Mouse (Mus musculus) intestine, embryonic 16.5 days (tissue): Measurements from ENCODE around the gene Itih1. TPM values are rescaled to one million over a fixed set of nuclear protein-coding genes. Genes with fewer than 3 reads are reported as not detected.

Experiments
- ATAC-seq: fragments of 200-750 bp; cut with Nextera tagmentation; 2 replicates; pipeline ENCODE4 v1.8.0; 2017; ENCODE audit warnings: moderate TSS enrichment, moderate library complexity
- H3K27ac ChIP-seq: fragments of 300-500 bp; sonication (generic); 2 replicates; pipeline ENCODE4 v1.5.1; 2014; ENCODE audit warnings: mild to moderate bottlenecking, low read length
- H3K27me3 ChIP-seq: fragments of 300-500 bp; sonication (generic); replicated peaks from 2 replicates; pipeline ENCODE4 v1.6.1; 2014; ENCODE audit warnings: low read length, control low read depth, mixed read lengths; ENCODE audit not compliant: control insufficient read depth, insufficient read depth
- H3K36me3 ChIP-seq: fragments of 300-500 bp; sonication (generic); 2 replicates; pipeline ENCODE4 v1.6.1; 2014; ENCODE audit warnings: low read length, control low read depth; ENCODE audit not compliant: control insufficient read depth, insufficient read depth
- H3K4me1 ChIP-seq: fragments of 300-500 bp; sonication (generic); 2 replicates; pipeline ENCODE4 v1.6.1; 2014; ENCODE audit warnings: low read length, control low read depth, mixed read lengths; ENCODE audit not compliant: control insufficient read depth, insufficient read depth
- H3K4me2 ChIP-seq: fragments of 300-500 bp; sonication (generic); 2 replicates; pipeline ENCODE4 v1.6.1; 2014; ENCODE audit warnings: low read depth, low read length, control low read depth
- H3K4me3 ChIP-seq: fragments of 300-500 bp; sonication (generic); 2 replicates; pipeline ENCODE4 v1.5.1; 2014; ENCODE audit warnings: mild to moderate bottlenecking, low read length
- H3K9ac ChIP-seq: fragments of 300-500 bp; sonication (generic); 2 replicates; pipeline ENCODE4 v1.6.1; 2014; ENCODE audit warnings: low read depth, low read length
- H3K9me3 ChIP-seq: fragments of 300-500 bp; sonication (generic); 2 replicates; pipeline ENCODE4 v1.6.1; 2016; ENCODE audit warnings: low read length, control low read depth; ENCODE audit not compliant: control insufficient read depth
- WGBS: fragments of 180-500 bp; shearing (Covaris S2); extraction: QIAGEN DNeasy Blood & Tissue Kit; methylation state at CpG from one replicate; pipeline ENCODE4 v1.1.7; 2014; 5-methylcytosine and 5-hydroxymethylcytosine counted together
- polyA plus RNA-seq: library from polyadenylated mRNA; unstranded; fragments of >200 nt; fragmentation: Nextera tagmentation; extraction: Ambion mirVana; gene quantifications from 2 replicates; pipeline ENCODE4 v1.2.1, GENCODE M21; 2015

Itih1 gene
- polyA plus RNA-seq, 1 experiment from 2014 or later: 1.1 TPM

GRCm38 (mm10) chr14:30943860-30944674 lies 978 bp upstream of the Itih1 start:
- no peak overlapping the region for H3K4me2 ChIP-seq
- H3K36me3 ChIP-seq: no peaks in the 10 kb centered on the region
- 0 out of 2 replicates have a peak, but pooled peaks have one; percentile 21 for ATAC-seq
- no peaks in the 10 kb centered on the region for H3K9me3 ChIP-seq
- no peaks in the 10 kb centered on the region for H3K4me1 ChIP-seq
- WGBS: 63% methylated on average over 11 of the region's 11 CpGs
- no peak overlapping the region for H3K4me3 ChIP-seq
- no peaks in the 10 kb centered on the region for H3K27me3 ChIP-seq
- H3K9ac ChIP-seq: no peak overlapping the region
- H3K27ac ChIP-seq: no peak overlapping the region

DNA sequence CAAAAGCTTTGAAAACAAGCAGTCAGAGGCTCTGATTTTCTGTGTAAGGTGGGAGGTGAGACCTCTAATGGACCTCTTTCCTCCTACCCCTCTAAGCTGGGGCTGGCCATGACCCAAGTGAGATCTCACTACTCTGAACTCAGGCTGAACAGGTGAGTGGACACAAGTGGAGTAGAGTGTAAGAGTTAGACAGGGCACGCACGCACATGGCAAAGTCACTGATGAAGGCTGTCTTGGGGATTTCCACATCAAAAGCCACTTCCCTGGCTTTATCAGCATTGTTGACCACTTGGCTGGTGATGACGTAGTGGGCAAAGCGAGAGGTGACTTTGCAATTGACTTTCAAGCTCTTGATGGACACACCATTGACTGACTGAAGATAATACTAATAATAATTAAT lies 835 bp downstream of the Itih1 start:
- Histone ChIP-seq H3K4me3 (no peak overlapping the region), H3K27ac (no peak overlapping the region), H3K9ac (no peak overlapping the region), H3K4me2 (no peak overlapping the region), H3K9me3 (no peaks in the 10 kb centered on the region), H3K4me1 (no peaks in the 10 kb centered on the region), H3K36me3 (no peaks in the 10 kb centered on the region), H3K27me3 (no peaks in the 10 kb centered on the region)
- ATAC-seq: no peak
- 92% methylated on average over 4 of the region's 4 CpGs for WGBS

DNA sequence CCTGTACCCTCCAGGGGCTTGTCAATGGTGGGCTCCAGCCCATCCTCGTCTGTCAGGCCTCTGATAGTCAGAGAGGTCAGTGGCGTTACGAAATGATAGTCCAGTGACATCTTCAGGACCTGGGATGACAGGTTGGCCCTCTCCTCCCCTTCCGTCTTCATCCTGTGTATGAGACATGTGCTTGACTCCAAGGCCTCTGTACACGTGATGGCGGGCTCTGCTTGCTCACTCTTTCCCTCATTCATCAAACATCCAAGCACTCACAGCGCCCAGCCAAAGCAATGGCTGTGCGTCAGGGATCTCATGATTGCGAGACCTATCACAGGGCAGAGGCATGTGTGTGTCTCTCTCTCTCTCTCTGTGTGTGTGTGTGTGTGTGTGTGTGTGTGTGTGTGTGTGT lies 9.7 kb downstream of the Itih1 start:
- Histone ChIP-seq H3K4me3 (no peak overlapping the region), H3K27me3 (no peaks in the 10 kb centered on the region), H3K9ac (no peak overlapping the region), H3K4me2 (no peak overlapping the region), H3K36me3 (no peaks in the 10 kb centered on the region), H3K4me1 (no peaks in the 10 kb centered on the region), H3K27ac (no peak overlapping the region), H3K9me3 (no peaks in the 10 kb centered on the region)
- 82% methylated on average over 9 of the region's 9 CpGs for WGBS
- no peak for ATAC-seq

- 80% methylated on average over 4 of the region's 4 CpGs for WGBS
These were observed 12.7 kb downstream of the Itih1 start for GRCm38 (mm10) chr14:30930386-30930785.

DNA sequence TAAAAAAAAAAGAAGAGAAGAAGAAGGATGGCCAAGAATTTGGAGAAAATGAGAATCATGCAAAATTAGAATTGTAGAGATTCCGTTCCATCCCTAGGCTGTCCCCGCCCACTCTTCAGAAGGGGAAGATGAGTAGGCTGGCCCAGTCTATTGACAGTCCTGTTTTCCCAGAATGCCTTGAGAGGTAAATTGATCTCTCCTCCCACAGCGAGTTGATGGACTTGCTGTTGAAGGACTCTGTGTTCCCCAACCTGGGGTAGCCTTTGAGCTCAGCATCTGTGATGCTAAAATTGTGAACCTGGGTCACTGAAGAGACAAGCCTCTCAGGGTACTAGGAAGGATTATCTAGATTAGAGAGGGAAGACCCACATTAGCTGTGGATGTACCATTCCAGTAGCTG lies 17.6 kb downstream of the Itih1 start:
- H3K4me1 ChIP-seq: no peaks in the 10 kb centered on the region
- no peak overlapping the region for H3K4me2 ChIP-seq
- no peak overlapping the region for H3K27ac ChIP-seq
- no peak for ATAC-seq
- no peak overlapping the region for H3K9ac ChIP-seq
- H3K4me3 ChIP-seq: no peak overlapping the region
- WGBS: 88% methylated on average over 3 of the region's 3 CpGs
- no peaks in the 10 kb centered on the region for H3K27me3 ChIP-seq
- no peaks in the 10 kb centered on the region for H3K36me3 ChIP-seq
- no peaks in the 10 kb centered on the region for H3K9me3 ChIP-seq

More at GRCm38 (mm10) chr14:30930386-30930785, 12.7 kb downstream of the Itih1 start:
- no peak for ATAC-seq
- Histone ChIP-seq H3K4me2 (no peak overlapping the region), H3K27ac (no peak overlapping the region), H3K27me3 (no peaks in the 10 kb centered on the region), H3K9ac (no peak overlapping the region), H3K4me3 (no peak overlapping the region), H3K4me1 (no peaks in the 10 kb centered on the region), H3K36me3 (no peaks in the 10 kb centered on the region), H3K9me3 (no peaks in the 10 kb centered on the region)

- H3K4me3 ChIP-seq: no peak within 1 kb of the TSS
- H3K9ac ChIP-seq: no peak within 1 kb of the TSS
- H3K27ac ChIP-seq: no peak within 1 kb of the TSS
- no peaks in the 10 kb centered on the region for H3K4me1 ChIP-seq
- WGBS: 54% methylated on average over 6 of the region's 6 CpGs
- no peaks in the 10 kb centered on the region for H3K27me3 ChIP-seq
- no peak within 1 kb of the TSS for H3K4me2 ChIP-seq
- no peak for ATAC-seq
- no peaks in the 10 kb centered on the region for H3K9me3 ChIP-seq
- H3K36me3 ChIP-seq: no peaks in the 10 kb centered on the region
These were observed 19.5 kb downstream of the Itih1 start, which contains the start of gene Itih3 for GRCm38 (mm10) chr14:30923375-30924105. Itih3 (minus strand) TSS chr14:30923760.

GRCm38 (mm10) chr14:30922053-30922670 lies 20.9 kb downstream of the Itih1 start:
- Histone ChIP-seq H3K27me3 (no peaks in the 10 kb centered on the region), H3K4me2 (no peak overlapping the region), H3K9me3 (no peaks in the 10 kb centered on the region), H3K4me3 (no peak overlapping the region), H3K36me3 (no peaks in the 10 kb centered on the region), H3K4me1 (no peaks in the 10 kb centered on the region), H3K9ac (no peak overlapping the region), H3K27ac (no peak overlapping the region)
- ATAC-seq: no peak
- WGBS: 76% methylated on average over 5 of the region's 8 CpGs

DNA sequence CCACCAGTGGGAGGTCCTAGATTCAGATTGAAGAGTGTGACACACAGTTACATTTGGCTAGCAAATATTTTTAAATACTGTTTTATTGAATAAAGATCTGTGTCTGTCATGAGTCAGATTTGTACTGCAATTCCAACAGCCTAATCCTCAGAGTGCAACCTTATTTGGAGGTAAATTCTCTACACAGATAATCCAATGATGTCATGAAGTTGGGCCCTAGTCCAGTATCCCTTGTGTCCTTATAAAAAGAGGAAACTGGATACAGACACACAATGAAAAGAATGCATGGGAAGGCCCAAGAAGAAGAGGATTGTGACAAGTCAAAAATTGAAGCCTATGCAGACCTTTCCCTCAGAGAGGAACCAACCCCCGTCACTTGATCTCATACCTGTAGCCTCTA lies 26.6 kb downstream of the Itih1 start:
- 68% methylated on average over 1 of the region's 1 CpGs for WGBS
- Histone ChIP-seq H3K9me3 (no peaks in the 10 kb centered on the region), H3K4me3 (no peak overlapping the region), H3K4me2 (no peak overlapping the region), H3K9ac (no peak overlapping the region), H3K27me3 (no peaks in the 10 kb centered on the region), H3K36me3 (no peaks in the 10 kb centered on the region), H3K4me1 (no peaks in the 10 kb centered on the region), H3K27ac (no peak overlapping the region)
- ATAC-seq: 0 out of 2 replicates have a peak, but pooled peaks have one; percentile 22

GRCm38 (mm10) chr14:30913404-30913803 lies 29.7 kb downstream of the Itih1 start:
- 84% methylated on average over 5 of the region's 5 CpGs for WGBS

More at GRCm38 (mm10) chr14:30913404-30913803, 29.7 kb downstream of the Itih1 start:
- Histone ChIP-seq H3K9ac (no peak overlapping the region), H3K27me3 (no peaks in the 10 kb centered on the region), H3K4me2 (no peak overlapping the region), H3K9me3 (no peaks in the 10 kb centered on the region), H3K4me1 (no peaks in the 10 kb centered on the region), H3K36me3 (no peaks in the 10 kb centered on the region), H3K27ac (no peak overlapping the region), H3K4me3 (no peak overlapping the region)
- ATAC-seq: no peak
